Mouse (Mus musculus) adrenal gland, postnatal 14 days (tissue): Measurements from ENCODE around the gene Aldh18a1. TPM values are rescaled to one million over a fixed set of nuclear protein-coding genes. Genes with fewer than 3 reads are reported as not detected.

Experiments
- DNase-seq: peaks from one replicate; pipeline ENCODE4 v3.0.0; 2021; ENCODE audit warnings: mixed read lengths
- total RNA-seq: library from RNA; stranded (reverse); gene quantifications from 2 replicates; pipeline ENCODE4 v1.2.3, GENCODE M21; 2021

The Aldh18a1 gene
- total RNA-seq, 1 experiment from 2014 or later, result 17.7 TPM

- no peak for DNase-seq
These were observed 60.0 kb downstream of the Aldh18a1 start for GRCm38 (mm10) chr19:40528254-40528653.

DNA sequence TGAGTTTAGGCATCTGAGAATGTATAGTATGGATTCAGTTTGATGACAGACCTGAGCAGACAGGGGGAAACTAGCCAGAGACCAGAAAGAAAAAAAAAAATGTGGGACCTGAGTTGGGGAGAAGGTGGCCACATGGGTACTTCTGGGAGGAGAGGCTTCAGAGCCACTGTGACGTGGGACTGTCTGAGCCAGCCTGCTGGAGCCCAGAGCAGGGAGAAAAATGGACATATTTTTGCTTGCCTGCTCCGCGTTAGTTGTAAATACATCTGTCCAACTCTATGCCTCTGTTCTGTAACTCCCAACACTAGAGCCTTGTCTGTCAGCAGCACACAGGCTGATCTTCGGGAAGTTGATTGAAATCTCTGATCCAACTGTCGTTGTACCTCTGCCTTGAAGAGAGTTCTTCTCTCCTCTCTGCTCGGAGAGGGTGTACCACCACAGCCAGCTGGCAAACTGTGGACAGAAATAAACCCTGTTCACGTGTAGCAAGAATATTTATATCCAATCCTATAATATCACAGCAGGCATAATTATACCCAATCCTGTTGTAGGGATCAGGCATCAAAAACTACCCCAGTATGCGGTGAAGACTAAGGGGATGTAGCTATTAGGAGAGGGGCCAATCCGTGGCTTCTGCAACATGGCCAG is 61.8 kb downstream of the Aldh18a1 start:
- no peak for DNase-seq

DNA sequence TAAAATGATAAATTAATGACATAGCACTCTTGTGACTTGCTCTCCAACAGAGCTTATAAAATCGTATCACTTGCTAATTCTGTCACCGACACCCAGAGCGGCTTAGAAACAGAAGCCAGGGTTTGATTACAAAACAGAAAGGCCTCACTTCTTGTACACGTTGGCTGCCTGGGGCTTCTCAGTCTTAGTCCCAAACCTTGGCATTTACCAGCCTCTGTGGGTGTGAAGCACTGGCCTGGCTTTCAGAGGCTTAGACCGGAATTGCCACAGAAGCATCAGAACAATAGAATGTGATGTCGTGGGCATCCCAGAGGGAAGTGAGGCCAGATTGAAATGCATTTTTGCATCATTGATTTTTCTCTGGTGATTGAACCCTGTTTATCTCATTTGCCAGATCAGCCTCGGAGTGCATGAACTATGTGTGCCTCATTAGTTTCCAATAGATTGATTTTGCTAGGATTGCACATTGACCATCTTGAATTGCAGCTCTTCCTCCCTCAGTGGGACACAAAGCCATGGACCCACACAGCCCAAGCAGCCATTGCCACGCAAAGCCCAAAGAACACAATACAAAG is 64.7 kb downstream of the Aldh18a1 start:
- DNase-seq, result no peak

DNA sequence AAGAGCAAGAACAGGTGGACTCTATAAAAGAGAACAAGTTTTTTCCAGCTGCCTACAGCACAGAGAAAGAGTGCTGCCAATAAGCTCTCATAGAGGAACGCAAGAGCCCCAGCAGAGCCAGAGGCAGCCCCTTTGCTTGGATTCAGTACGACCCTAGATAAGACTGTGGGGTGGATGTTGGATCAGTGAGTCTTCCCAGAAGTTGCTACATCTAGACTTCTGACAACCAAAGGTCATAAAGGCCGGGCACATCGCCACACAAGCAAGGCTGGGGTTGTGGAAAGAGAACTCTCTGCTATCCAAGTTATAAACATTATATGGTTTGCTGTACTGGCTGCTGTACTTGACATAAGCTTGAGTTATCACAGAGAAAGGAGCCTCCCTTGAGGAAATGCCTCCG is 67.9 kb downstream of the Aldh18a1 start:
- DNase-seq, result peak; percentile 25

DNA sequence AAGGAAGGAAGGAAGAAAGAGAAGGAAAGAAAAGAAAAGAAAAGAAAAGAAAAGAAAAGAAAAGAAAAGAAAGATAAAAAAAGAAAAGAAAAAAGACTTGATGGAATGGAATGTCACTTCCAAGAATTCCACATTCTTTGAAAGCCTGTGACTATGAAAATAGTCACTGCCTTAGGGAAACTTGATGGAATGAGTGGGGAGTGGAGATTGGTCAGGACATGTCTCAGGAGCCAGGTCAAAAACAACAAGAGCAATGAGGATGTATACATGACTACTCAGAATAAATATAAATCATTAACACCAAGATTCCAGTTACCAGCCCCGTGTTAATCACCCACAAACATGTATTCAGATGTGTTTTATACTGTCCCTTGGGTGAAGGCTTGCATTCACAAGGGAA is 69.6 kb downstream of the Aldh18a1 start:
- no peak for DNase-seq

- DNase-seq, result no peak
These were observed 72.7 kb downstream of the Aldh18a1 start for GRCm38 (mm10) chr19:40515596-40515995.

DNA sequence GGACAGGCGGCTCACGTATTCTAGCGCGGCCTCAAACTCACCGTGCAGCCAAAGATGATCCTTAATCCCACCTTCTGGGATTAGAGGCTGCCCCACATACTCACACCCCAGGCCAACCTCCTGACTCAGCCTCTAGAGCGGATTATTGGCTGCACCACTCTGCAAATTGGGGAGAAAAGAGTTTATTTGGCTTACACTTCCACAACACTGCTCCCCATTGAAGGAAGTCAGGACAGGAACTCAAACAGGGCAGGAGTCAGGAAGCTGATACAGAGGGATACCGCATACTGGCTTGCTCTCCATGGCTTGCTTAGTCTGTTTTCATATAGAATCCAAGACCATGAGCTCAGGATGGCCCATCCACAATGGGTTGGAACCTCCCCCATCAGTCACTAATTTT is 73.9 kb downstream of the Aldh18a1 start:
- no peak for DNase-seq

- DNase-seq, result peak; percentile 98
These were observed 74.6 kb downstream of the Aldh18a1 start, which contains the start of gene Sorbs1 for GRCm38 (mm10) chr19:40513632-40514078. Sorbs1 (minus strand) TSS chr19:40513779.

- peak; percentile 47 for DNase-seq
These were observed 75.5 kb downstream of the Aldh18a1 start for GRCm38 (mm10) chr19:40512500-40513421.

DNA sequence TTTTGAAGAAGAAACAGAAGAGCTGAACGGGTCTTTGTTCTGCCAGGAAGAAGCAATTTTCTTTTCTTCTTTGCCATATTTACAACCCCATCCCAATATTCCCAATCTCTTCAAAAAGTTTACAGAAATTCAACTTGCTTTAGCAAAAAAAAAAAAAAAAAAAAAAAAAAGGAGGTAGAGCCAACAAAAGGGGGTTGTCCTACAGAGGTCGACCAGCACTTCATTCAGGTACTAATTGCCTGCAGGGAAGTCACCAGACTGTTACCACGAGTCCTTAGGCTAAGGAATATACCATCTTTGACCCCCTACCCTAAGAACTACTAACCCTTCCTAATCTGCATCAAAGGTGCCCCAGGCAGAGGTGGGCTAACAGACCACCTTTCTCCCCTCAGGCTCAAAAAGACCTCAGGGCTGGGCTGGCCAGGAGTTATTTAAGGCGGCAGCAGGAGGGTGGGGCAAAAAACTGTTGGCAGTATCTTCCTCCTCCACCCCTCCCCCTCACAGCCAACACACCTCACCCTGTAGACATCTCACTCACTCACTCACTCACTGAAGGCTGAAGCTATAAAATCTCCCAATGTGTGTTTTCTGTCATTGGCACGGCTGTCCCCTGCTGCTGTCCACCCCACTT is 76.5 kb downstream of the Aldh18a1 start:
- no peak for DNase-seq

DNA sequence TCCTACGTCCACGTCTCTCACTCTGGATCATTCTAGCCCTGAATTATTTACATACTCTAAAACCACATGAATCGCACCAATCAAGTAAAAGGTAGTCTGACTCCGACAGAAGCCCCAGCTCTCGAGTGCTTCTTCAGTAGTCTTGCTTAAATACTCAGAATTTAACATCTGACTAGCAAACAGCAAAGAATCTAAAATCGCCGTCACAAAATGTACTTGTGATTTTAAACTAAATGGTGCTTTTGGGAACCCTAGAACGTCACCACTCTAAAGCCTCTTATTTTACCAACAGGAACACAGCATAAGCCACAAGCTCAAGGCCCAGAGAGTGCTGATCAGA is 77.2 kb downstream of the Aldh18a1 start:
- no peak for DNase-seq

- DNase-seq, result no peak
These were observed 77.7 kb downstream of the Aldh18a1 start for GRCm38 (mm10) chr19:40510387-40511099.

GRCm38 (mm10) chr19:40509274-40509673 is 79.0 kb downstream of the Aldh18a1 start:
- no peak for DNase-seq

DNA sequence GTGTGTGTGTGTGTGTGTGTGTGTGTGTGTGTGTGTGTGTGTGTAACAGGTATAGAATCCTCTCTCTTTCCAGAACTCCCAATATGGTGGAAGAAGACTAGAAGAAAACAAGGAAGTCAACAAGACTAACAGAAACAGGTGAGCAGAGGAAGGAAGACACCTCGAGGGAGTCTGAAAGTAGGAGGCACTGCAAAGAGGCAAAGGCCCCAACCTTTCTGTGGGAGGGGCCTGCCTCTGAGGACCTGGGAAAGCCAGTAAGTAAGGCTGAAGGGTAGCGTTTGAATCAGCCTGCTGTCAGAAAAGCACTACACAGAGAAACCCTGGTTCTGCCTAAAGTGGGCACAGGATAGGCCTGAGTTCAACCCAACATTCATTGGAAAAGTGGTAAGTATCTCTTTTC is 79.4 kb downstream of the Aldh18a1 start:
- no peak for DNase-seq

GRCm38 (mm10) chr19:40506965-40507364 is 81.3 kb downstream of the Aldh18a1 start:
- DNase-seq, result no peak

- DNase-seq, result no peak
These were observed 83.9 kb downstream of the Aldh18a1 start for GRCm38 (mm10) chr19:40504336-40504735.

Other genes with a start within 250 kb of the Aldh18a1 start
- 157 and 159 TPM in 2 replicates for gene Sorbs1, start 74.7 kb downstream of the Aldh18a1 start, total RNA-seq
- gene Tctn3, start 23.8 kb upstream of the Aldh18a1 start, total RNA-seq, result 5.4 and 5.8 TPM in 2 replicates
- 19.5 and 35.1 TPM in 2 replicates for gene Entpd1, start 23.9 kb upstream of the Aldh18a1 start, total RNA-seq
- gene Cc2d2b, start 160.3 kb upstream of the Aldh18a1 start, total RNA-seq, result 0.30 TPM in 1 of 2 replicates, not detected in the other
- 5.7 and 7.6 TPM in 2 replicates for gene Ccnj, start 242.8 kb upstream of the Aldh18a1 start, total RNA-seq